Mouse (Mus musculus): ENCODE data around the gene Ccdc120. TPM values are rescaled to one million over a fixed set of nuclear protein-coding genes. Genes with fewer than 3 reads are reported as not detected.
"Not testable (repeated sequence)": the region's sequence is repeated elsewhere in the genome, so short reads cannot be mapped to it uniquely, and the experiment has no call there.

Gene Ccdc120
- polyA plus RNA-seq, 1 experiment: 28.9 TPM

DNA sequence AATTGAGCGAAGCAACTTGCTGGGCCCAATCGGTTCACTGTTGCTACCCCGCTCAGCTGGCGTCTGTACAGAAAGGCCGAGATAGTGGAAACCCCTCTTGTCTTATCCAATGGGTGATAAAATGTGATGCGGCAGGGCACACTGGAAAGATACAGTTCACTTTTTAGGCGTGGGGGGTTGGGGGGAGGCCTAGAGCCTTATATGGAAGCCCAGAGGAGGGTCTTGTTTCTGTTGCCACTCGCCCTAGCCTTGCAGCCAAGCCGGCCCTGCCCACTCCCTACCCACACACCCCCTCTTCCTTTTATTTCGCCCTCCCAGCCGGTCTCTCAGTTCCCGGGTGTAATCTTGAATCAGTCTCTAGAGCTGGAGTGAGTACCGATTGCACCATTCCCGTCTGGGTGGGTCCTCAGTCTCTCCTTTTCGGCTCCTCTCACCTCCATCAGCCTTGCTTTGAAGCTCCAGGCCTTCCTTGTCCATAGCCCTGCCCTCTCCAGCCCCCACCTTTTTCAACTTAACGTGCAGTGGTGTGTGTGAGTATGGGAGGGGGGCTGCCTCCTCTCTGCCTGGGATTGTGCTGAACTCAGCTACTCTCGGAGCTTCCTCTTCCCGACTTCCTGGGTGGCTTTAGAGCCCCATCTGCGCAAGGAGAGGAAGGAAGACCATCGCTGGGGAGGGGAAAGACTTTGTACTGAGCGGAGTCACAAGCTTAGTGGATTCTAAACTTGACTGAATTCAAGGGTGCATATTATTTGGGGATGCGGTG, 13.1 kb upstream of the Ccdc120 start:
- peaks cover 25% of the 10 kb centered on the region for H3K36me3 ChIP-seq (ENCODE audit: control insufficient read depth, insufficient read depth, low read length, poor library complexity, severe bottlenecking)
- no peaks in the 10 kb centered on the region for H3K4me1 ChIP-seq (ENCODE audit: control insufficient read depth, insufficient read depth, low read length)
- H3K27ac ChIP-seq (ENCODE audit: insufficient read depth, low read length): peak overlapping the region; percentile 96
- H3K27me3 ChIP-seq (ENCODE audit: control insufficient read depth, insufficient read depth, low read length, poor library complexity, severe bottlenecking): no peaks in the 10 kb centered on the region
- H3K9me3 ChIP-seq (replicated peaks; ENCODE audit: control insufficient read depth, insufficient read depth, low read length, poor library complexity, severe bottlenecking): no peaks in the 10 kb centered on the region
- H3K9ac ChIP-seq (ENCODE audit: low read depth, poor library complexity, severe bottlenecking): peak overlapping the region; percentile 96
- TF ChIP-seq POLR2A (IDR thresholded peaks at IDR 0.05; ENCODE audit: insufficient read depth, low read length): no peak
- TF ChIP-seq EP300 (IDR thresholded peaks at IDR 0.05; ENCODE audit: insufficient read depth, low read depth, low read length): no peak
- no peak for TF ChIP-seq CTCF (IDR thresholded peaks at IDR 0.05; ENCODE audit: low read depth, low read length)
- peak overlapping the region; percentile 92 for H3K4me3 ChIP-seq (ENCODE audit: low read depth, low read length)

- peak overlapping the region; percentile 96 for H3K27ac ChIP-seq (ENCODE audit: insufficient read depth, low read length)
- peaks cover 18% of the 10 kb centered on the region for H3K36me3 ChIP-seq (ENCODE audit: control insufficient read depth, insufficient read depth, low read length, poor library complexity, severe bottlenecking)
- H3K4me3 ChIP-seq (ENCODE audit: low read depth, low read length): peak overlapping the region; percentile 92
- no peaks in the 10 kb centered on the region for H3K27me3 ChIP-seq (ENCODE audit: control insufficient read depth, insufficient read depth, low read length, poor library complexity, severe bottlenecking)
- no peaks in the 10 kb centered on the region for H3K9me3 ChIP-seq (replicated peaks; ENCODE audit: control insufficient read depth, insufficient read depth, low read length, poor library complexity, severe bottlenecking)
- H3K4me1 ChIP-seq (ENCODE audit: control insufficient read depth, insufficient read depth, low read length): no peaks in the 10 kb centered on the region
- TF ChIP-seq CTCF (IDR thresholded peaks at IDR 0.05; ENCODE audit: low read depth, low read length) (no peak), POLR2A (IDR thresholded peaks at IDR 0.05; ENCODE audit: insufficient read depth, low read length) (no peak), EP300 (IDR thresholded peaks at IDR 0.05; ENCODE audit: insufficient read depth, low read depth, low read length) (no peak)
- peak overlapping the region; percentile 96 for H3K9ac ChIP-seq (ENCODE audit: low read depth, poor library complexity, severe bottlenecking)
These were observed 12.2 kb upstream of the Ccdc120 start for GRCm38 (mm10) chrX:7762921-7763197.

GRCm38 (mm10) chrX:7762137-7762920, 11.6 kb upstream of the Ccdc120 start, which contains the start of gene Tfe3:
Tfe3 (plus strand) TSS chrX:7762560.
- Histone ChIP-seq H3K9ac (ENCODE audit: low read depth, poor library complexity, severe bottlenecking) (peak within 1 kb of the TSS; percentile 96), H3K27ac (ENCODE audit: insufficient read depth, low read length) (peak within 1 kb of the TSS; percentile 96), H3K27me3 (ENCODE audit: control insufficient read depth, insufficient read depth, low read length, poor library complexity, severe bottlenecking) (no peaks in the 10 kb centered on the region), H3K4me3 (ENCODE audit: low read depth, low read length) (peak within 1 kb of the TSS; percentile 92), H3K4me1 (ENCODE audit: control insufficient read depth, insufficient read depth, low read length) (no peaks in the 10 kb centered on the region), H3K9me3 (replicated peaks; ENCODE audit: control insufficient read depth, insufficient read depth, low read length, poor library complexity, severe bottlenecking) (no peaks in the 10 kb centered on the region), H3K36me3 (ENCODE audit: control insufficient read depth, insufficient read depth, low read length, poor library complexity, severe bottlenecking) (peaks cover 12% of the 10 kb centered on the region)
- TF ChIP-seq EP300 (IDR thresholded peaks at IDR 0.05; ENCODE audit: insufficient read depth, low read depth, low read length) (no peak), POLR2A (IDR thresholded peaks at IDR 0.05; ENCODE audit: insufficient read depth, low read length) (no peak), CTCF (IDR thresholded peaks at IDR 0.05; ENCODE audit: low read depth, low read length) (no peak)

- H3K27me3 ChIP-seq (ENCODE audit: control insufficient read depth, insufficient read depth, low read length, poor library complexity, severe bottlenecking); H3K36me3 ChIP-seq (ENCODE audit: control insufficient read depth, insufficient read depth, low read length, poor library complexity, severe bottlenecking); H3K9ac ChIP-seq (ENCODE audit: low read depth, poor library complexity, severe bottlenecking); H3K4me1 ChIP-seq (ENCODE audit: control insufficient read depth, insufficient read depth, low read length); H3K9me3 ChIP-seq (replicated peaks; ENCODE audit: control insufficient read depth, insufficient read depth, low read length, poor library complexity, severe bottlenecking); H3K4me3 ChIP-seq (ENCODE audit: low read depth, low read length); H3K27ac ChIP-seq (ENCODE audit: insufficient read depth, low read length): not testable (repeated sequence)
These were observed 2.9 kb upstream of the Ccdc120 start for GRCm38 (mm10) chrX:7753627-7754026.

- Histone ChIP-seq H3K9ac (ENCODE audit: low read depth, poor library complexity, severe bottlenecking) (no peak overlapping the region), H3K27me3 (ENCODE audit: control insufficient read depth, insufficient read depth, low read length, poor library complexity, severe bottlenecking) (no peaks in the 10 kb centered on the region), H3K9me3 (replicated peaks; ENCODE audit: control insufficient read depth, insufficient read depth, low read length, poor library complexity, severe bottlenecking) (no peaks in the 10 kb centered on the region), H3K4me3 (ENCODE audit: low read depth, low read length) (no peak overlapping the region), H3K4me1 (ENCODE audit: control insufficient read depth, insufficient read depth, low read length) (peaks cover 1% of the 10 kb centered on the region), H3K27ac (ENCODE audit: insufficient read depth, low read length) (no peak overlapping the region), H3K36me3 (ENCODE audit: control insufficient read depth, insufficient read depth, low read length, poor library complexity, severe bottlenecking) (no peaks in the 10 kb centered on the region)
- TF ChIP-seq EP300 (IDR thresholded peaks at IDR 0.05; ENCODE audit: insufficient read depth, low read depth, low read length): no peak
- no peak for TF ChIP-seq CTCF (IDR thresholded peaks at IDR 0.05; ENCODE audit: low read depth, low read length)
- TF ChIP-seq POLR2A (IDR thresholded peaks at IDR 0.05; ENCODE audit: insufficient read depth, low read length): no peak
These were observed 5.3 kb downstream of the Ccdc120 start for GRCm38 (mm10) chrX:7745429-7745828.

- no peak overlapping the region for H3K4me3 ChIP-seq (ENCODE audit: low read depth, low read length)
- no peak for TF ChIP-seq CTCF (IDR thresholded peaks at IDR 0.05; ENCODE audit: low read depth, low read length)
- TF ChIP-seq POLR2A (IDR thresholded peaks at IDR 0.05; ENCODE audit: insufficient read depth, low read length): no peak
- TF ChIP-seq EP300 (IDR thresholded peaks at IDR 0.05; ENCODE audit: insufficient read depth, low read depth, low read length): no peak
- peaks cover 1% of the 10 kb centered on the region for H3K4me1 ChIP-seq (ENCODE audit: control insufficient read depth, insufficient read depth, low read length)
- no peaks in the 10 kb centered on the region for H3K36me3 ChIP-seq (ENCODE audit: control insufficient read depth, insufficient read depth, low read length, poor library complexity, severe bottlenecking)
- no peak overlapping the region for H3K9ac ChIP-seq (ENCODE audit: low read depth, poor library complexity, severe bottlenecking)
- no peaks in the 10 kb centered on the region for H3K9me3 ChIP-seq (replicated peaks; ENCODE audit: control insufficient read depth, insufficient read depth, low read length, poor library complexity, severe bottlenecking)
- H3K27ac ChIP-seq (ENCODE audit: insufficient read depth, low read length): no peak overlapping the region
- H3K27me3 ChIP-seq (ENCODE audit: control insufficient read depth, insufficient read depth, low read length, poor library complexity, severe bottlenecking): no peaks in the 10 kb centered on the region
These were observed 5.8 kb downstream of the Ccdc120 start for GRCm38 (mm10) chrX:7744940-7745339.

Measured in ES-Bruce4 (cell line).